Mouse (Mus musculus) CH12.LX (cell line): ENCODE data around the gene Pde6g. TPM values are rescaled to one million over a fixed set of nuclear protein-coding genes. Genes with fewer than 3 reads are reported as not detected.

Experiments
- DNase-seq: peaks from one replicate; pipeline ENCODE4 v3.0.0-alpha.2; 2013; ENCODE audit errors: extremely low read depth
- H3K27ac ChIP-seq: 2 replicates; pipeline ENCODE4 v1.5.1; 2012; ENCODE audit warnings: low read depth, mild to moderate bottlenecking, control low read depth, moderate library complexity; ENCODE audit not compliant: insufficient read depth
- H3K27me3 ChIP-seq: replicated peaks from 2 replicates; pipeline ENCODE3; 2012; ENCODE audit warnings: inconsistent platforms
- H3K36me3 ChIP-seq, 2 experiments: replicated peaks in 1 of 2; 2 replicates each; pipeline versions ENCODE3 to v1.6.1; 2012; ENCODE audit warnings: inconsistent platforms in 1 of 2, low read length in 1 of 2, mild to moderate bottlenecking in 1 of 2, mixed read lengths in 1 of 2, moderate library complexity in 1 of 2; ENCODE audit not compliant: control insufficient read depth in 1 of 2, insufficient read depth in 1 of 2
- H3K4me1 ChIP-seq, 2 experiments: 2 replicates each; pipeline ENCODE4 v1.6.1; 2012; ENCODE audit warnings: inconsistent platforms in 1 of 2, moderate library complexity in 1 of 2; ENCODE audit not compliant: insufficient read depth in 2 of 2, control insufficient read depth in 1 of 2
- H3K4me2 ChIP-seq: 2 replicates; pipeline ENCODE4 v1.6.1; 2012; ENCODE audit warnings: low read depth, mild to moderate bottlenecking, control low read depth; ENCODE audit not compliant: poor library complexity, insufficient read depth, severe bottlenecking
- H3K4me3 ChIP-seq, 3 experiments: fragments of 150-350 bp in 1 of 3; sonication (generic) in 1 of 3; replicated peaks in 1 of 3; 2 replicates each; pipeline versions ENCODE3 to v1.5.1; 2011 to 2012; ENCODE audit warnings: low read depth in 2 of 3, low read length in 2 of 3, mild to moderate bottlenecking in 2 of 3, moderate library complexity in 2 of 3, control low read depth in 1 of 3, improper control_type of control experiment in 1 of 3, inconsistent platforms in 1 of 3, mixed read lengths in 1 of 3; ENCODE audit not compliant: poor library complexity in 1 of 3
- H3K79me2 ChIP-seq: replicated peaks from 2 replicates; pipeline ENCODE4 v1.6.1; 2012; ENCODE audit warnings: mild to moderate bottlenecking, moderate library complexity; ENCODE audit not compliant: control insufficient read depth, poor library complexity, insufficient read depth, severe bottlenecking; ENCODE audit errors: extremely low read depth
- H3K9ac ChIP-seq: 2 replicates; pipeline ENCODE4 v1.6.1; 2012; ENCODE audit warnings: low read depth, mild to moderate bottlenecking, control low read depth, moderate library complexity; ENCODE audit not compliant: insufficient read depth
- H3K9me3 ChIP-seq: replicated peaks from 2 replicates; pipeline ENCODE3; 2012; ENCODE audit warnings: low read length, inconsistent platforms, mixed read lengths
- CHD1 ChIP-seq: IDR thresholded peaks from 2 replicates; pipeline ENCODE4 v1.6.1; 2012; ENCODE audit warnings: low read depth, low read length, improper control_type of control experiment, inconsistent platforms
- CHD2 ChIP-seq: IDR thresholded peaks from 2 replicates; pipeline ENCODE4 v1.6.1; 2011; ENCODE audit warnings: low read length, improper control_type of control experiment
- CTCF ChIP-seq, 2 experiments: IDR thresholded peaks in 1 of 2; conservative IDR thresholded peaks in 1 of 2; 2 replicates each; pipeline ENCODE4 v1.5.1; 2011 to 2012; ENCODE audit warnings: low read depth in 2 of 2, low read length in 2 of 2, improper control_type of control experiment in 1 of 2, inconsistent platforms in 1 of 2, mild to moderate bottlenecking in 1 of 2, moderate library complexity in 1 of 2
- E2F4 ChIP-seq: IDR thresholded peaks from 2 replicates; pipeline ENCODE4 v1.6.1; 2011; ENCODE audit warnings: low read depth, low read length, improper control_type of control experiment; ENCODE audit not compliant: insufficient replicate concordance
- EP300 ChIP-seq: IDR thresholded peaks from 2 replicates; pipeline ENCODE4 v1.6.1; 2011; ENCODE audit warnings: low read length, improper control_type of control experiment
- GABPA ChIP-seq: IDR thresholded peaks from 2 replicates; pipeline ENCODE4 v1.6.1; 2012; ENCODE audit warnings: low read depth, low read length, improper control_type of control experiment, inconsistent platforms; ENCODE audit not compliant: insufficient replicate concordance
- HCFC1 ChIP-seq: IDR thresholded peaks from 2 replicates; pipeline ENCODE4 v1.6.1; 2012; ENCODE audit warnings: low read depth, mild to moderate bottlenecking, inconsistent platforms, low read length, improper control_type of control experiment
- IRF4 ChIP-seq: IDR thresholded peaks from 2 replicates; pipeline ENCODE4 v1.6.1; 2014; ENCODE audit warnings: low read depth, mild to moderate bottlenecking, inconsistent platforms, low read length, improper control_type of control experiment
- JUN ChIP-seq: IDR thresholded peaks from 2 replicates; pipeline ENCODE4 v1.6.1; 2011; ENCODE audit warnings: low read depth, mild to moderate bottlenecking, low read length, improper control_type of control experiment, moderate library complexity; ENCODE audit not compliant: insufficient read depth
- JUND ChIP-seq: conservative IDR thresholded peaks from 2 replicates; pipeline ENCODE4 v1.6.1; 2011; ENCODE audit warnings: low read depth, low read length, improper control_type of control experiment
- KAT2A ChIP-seq: IDR thresholded peaks from 2 replicates; pipeline ENCODE4 v1.6.1; 2012; ENCODE audit warnings: low read length, improper control_type of control experiment, inconsistent platforms; ENCODE audit not compliant: insufficient replicate concordance
- MAX ChIP-seq: IDR thresholded peaks from 2 replicates; pipeline ENCODE4 v1.6.1; 2011; ENCODE audit warnings: low read length, improper control_type of control experiment
- MAZ ChIP-seq: IDR thresholded peaks from 2 replicates; pipeline ENCODE4 v1.6.1; 2012; ENCODE audit warnings: low read depth, mild to moderate bottlenecking, inconsistent platforms, low read length, improper control_type of control experiment, moderate library complexity
- MEF2A ChIP-seq: IDR thresholded peaks from 2 replicates; pipeline ENCODE4 v1.6.1; 2014; ENCODE audit warnings: low read depth, mild to moderate bottlenecking, inconsistent platforms, low read length, improper control_type of control experiment, borderline replicate concordance
- MXI1 ChIP-seq: IDR thresholded peaks from 2 replicates; pipeline ENCODE4 v1.6.1; 2011; ENCODE audit warnings: mild to moderate bottlenecking, low read depth, low read length, improper control_type of control experiment
- MYC ChIP-seq: IDR thresholded peaks from 2 replicates; pipeline ENCODE4 v1.6.1; 2011; ENCODE audit warnings: low read depth, mild to moderate bottlenecking, improper control_type of control experiment, low read length
- NELFE ChIP-seq: IDR thresholded peaks from 2 replicates; pipeline ENCODE4 v1.6.1; 2011; ENCODE audit warnings: low read depth, low read length, improper control_type of control experiment
- NRF1 ChIP-seq: IDR thresholded peaks from 2 replicates; pipeline ENCODE4 v1.6.1; 2014; ENCODE audit warnings: low read depth, mild to moderate bottlenecking, inconsistent platforms, low read length, improper control_type of control experiment, moderate library complexity
- PAX5 ChIP-seq: IDR thresholded peaks from 2 replicates; pipeline ENCODE4 v1.6.1; 2012; ENCODE audit warnings: low read length, inconsistent platforms, mixed read lengths
- POLR2A ChIP-seq: IDR thresholded peaks from 2 replicates; pipeline ENCODE4 v1.6.1; 2011; ENCODE audit warnings: low read depth, mild to moderate bottlenecking, improper control_type of control experiment, low read length
- POLR2AphosphoS2 ChIP-seq: IDR thresholded peaks from 2 replicates; pipeline ENCODE4 v1.6.1; 2011; ENCODE audit warnings: low read depth, low read length, improper control_type of control experiment
- RAD21 ChIP-seq: IDR thresholded peaks from 2 replicates; pipeline ENCODE4 v1.6.1; 2011; ENCODE audit warnings: low read depth, mild to moderate bottlenecking, low read length, improper control_type of control experiment, moderate library complexity
- RCOR1 ChIP-seq: conservative IDR thresholded peaks from 2 replicates; pipeline ENCODE4 v1.6.1; 2012; ENCODE audit warnings: low read depth, mild to moderate bottlenecking, inconsistent platforms, low read length, improper control_type of control experiment
- SIN3A ChIP-seq: IDR thresholded peaks from 2 replicates; pipeline ENCODE4 v1.6.1; 2012; ENCODE audit warnings: low read length, improper control_type of control experiment, inconsistent platforms
- SMC3 ChIP-seq: IDR thresholded peaks from 2 replicates; pipeline ENCODE4 v1.6.1; 2011; ENCODE audit warnings: low read depth, low read length, improper control_type of control experiment
- TCF12 ChIP-seq: IDR thresholded peaks from 2 replicates; pipeline ENCODE4 v1.6.1; 2014; ENCODE audit warnings: low read depth, mild to moderate bottlenecking, inconsistent platforms, low read length, improper control_type of control experiment
- UBTF ChIP-seq: IDR thresholded peaks from 2 replicates; pipeline ENCODE4 v1.6.1; 2012; ENCODE audit warnings: low read depth, mild to moderate bottlenecking, inconsistent platforms, low read length, improper control_type of control experiment, moderate library complexity
- USF1 ChIP-seq: IDR thresholded peaks from 2 replicates; pipeline ENCODE4 v1.6.1; 2014; ENCODE audit warnings: low read depth, mild to moderate bottlenecking, inconsistent platforms, low read length, improper control_type of control experiment
- ZKSCAN1 ChIP-seq: IDR thresholded peaks from 2 replicates; pipeline ENCODE4 v1.6.1; 2012; ENCODE audit warnings: low read depth, inconsistent platforms, low read length, improper control_type of control experiment, borderline replicate concordance
- ZMIZ1 ChIP-seq: IDR thresholded peaks from 2 replicates; pipeline ENCODE4 v1.6.1; 2012; ENCODE audit warnings: low read depth, mild to moderate bottlenecking, inconsistent platforms, low read length, improper control_type of control experiment
- dilution Hi-C: fragments of 300-500 bp; cut with MboI; formaldehyde crosslinking; loops from 2 replicates; pipeline ENCODE4 v1.14.3; 2020; ENCODE audit warnings: low sequenced_read_pairs; ENCODE audit not compliant: extremely low pct_unique_long_range_greater_than_20kb, extremely low pct_ligation_motif_present
- in situ Hi-C: fragments of 300-500 bp; cut with MboI; formaldehyde crosslinking; loops from 3 replicates; pipeline ENCODE4 v1.14.3; 2019; ENCODE audit warnings: low sequenced_read_pairs, low pct_ligation_motif_present, low pct_unique_long_range_greater_than_20kb, mixed read lengths
- polyA plus RNA-seq: library from polyadenylated mRNA; unstranded; fragments of >175 nt; gene quantifications from 2 replicates; pipeline ENCODE4 v1.2.1, GENCODE M21; 2012; ENCODE audit warnings: low read depth; ENCODE audit not compliant: insufficient read length
- total RNA-seq, 2 experiments: library from RNA; depleted of rRNA; stranded (reverse); fragments of 300-350 nt in 1 of 2; fragments of >200 nt in 1 of 2; gene quantifications; 2 replicates each; pipeline ENCODE4 v1.2.3; 2012 to 2014

Gene Pde6g
- total and polyA plus RNA-seq, 3 experiments = 0.34 TPM; not detected in 1

DNA sequence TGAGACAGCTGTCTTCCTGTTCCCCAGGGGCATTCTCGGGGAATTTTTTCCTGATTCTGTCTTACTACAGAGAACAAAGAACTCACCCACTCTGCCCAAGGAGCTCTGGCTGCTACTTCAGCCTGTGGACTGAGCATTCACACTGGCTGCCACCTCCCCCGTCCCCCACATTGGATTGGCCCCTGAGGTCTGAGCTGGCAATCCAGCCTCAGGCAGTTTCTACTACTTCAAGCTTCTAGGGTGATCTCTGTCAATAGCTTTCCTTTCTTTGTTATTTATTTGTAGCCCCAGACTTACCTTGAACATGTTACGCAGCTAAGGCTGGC, 39.5 kb upstream of the Pde6g start:
- Histone ChIP-seq H3K36me3 (peaks cover 45 to 76% of the 10 kb centered on the region in 2 experiments), H3K27ac (no peak overlapping the region; the same call in 1 of the 2 replicates)

DNA sequence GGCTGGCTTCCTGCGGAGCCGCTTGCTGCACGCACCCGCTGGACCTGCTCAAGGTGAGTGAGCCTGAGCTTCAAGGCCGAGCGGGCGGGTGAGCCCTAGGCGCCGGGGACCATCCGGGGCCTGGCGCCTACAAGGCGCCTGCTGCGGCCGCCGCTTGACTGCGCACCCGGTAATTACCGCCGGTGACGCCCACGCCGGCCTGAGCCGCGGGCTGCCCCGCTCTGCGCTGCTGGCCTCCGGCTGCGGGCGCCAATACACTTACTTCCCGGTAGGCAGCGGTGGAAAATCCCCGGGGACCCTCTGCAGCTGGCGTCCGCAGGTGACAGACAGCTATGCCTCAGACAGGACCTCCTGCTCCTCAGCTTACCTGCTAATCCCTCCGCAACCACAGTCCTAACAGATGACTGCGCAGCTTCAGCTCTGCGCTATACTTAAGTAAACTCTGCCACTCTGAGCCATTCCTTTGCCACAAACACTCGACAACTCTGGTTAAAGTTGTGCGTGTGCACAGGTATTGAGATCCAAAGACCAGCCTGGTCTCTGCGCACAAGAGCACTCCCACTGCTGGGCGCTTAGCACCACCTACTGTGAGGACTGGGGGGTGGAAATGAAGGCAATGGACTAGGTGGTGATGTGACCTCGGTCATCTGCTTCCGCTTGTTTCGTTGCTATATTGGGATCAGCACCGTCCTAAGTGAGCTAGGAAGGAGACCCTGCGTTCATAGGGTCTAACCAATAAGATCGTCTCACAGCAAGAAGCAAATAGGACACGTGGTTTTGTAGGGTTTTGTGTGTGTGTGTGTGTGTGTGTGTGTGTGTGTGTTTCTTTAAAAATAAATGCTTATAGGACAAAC, 39.0 kb upstream of the Pde6g start:
- Histone ChIP-seq H3K4me2 (peak overlapping the region; percentile 55), H3K9ac (peak overlapping the region; percentile 71), H3K4me1 (peaks cover 15 to 42% of the 10 kb centered on the region in 2 experiments), H3K36me3 (peaks cover 46 to 76% of the 10 kb centered on the region in 2 experiments), H3K4me3 (peak overlapping the region; percentile 73 to 87 (median 75)), H3K27me3 (no peaks in the 10 kb centered on the region), H3K9me3 (no peaks in the 10 kb centered on the region), H3K27ac (peak overlapping the region; percentile 45), H3K79me2 (peaks cover 2% of the 10 kb centered on the region; the same call in 1 of the 2 replicates)
- in situ Hi-C loops = no loop called here
- dilution Hi-C loops = no loop called here
- DNase-seq = peak; percentile 85
- no peak for TF ChIP-seq PAX5
- TF ChIP-seq MAZ = peak; percentile 72; the same call in 1 of the 2 replicates
- TF ChIP-seq UBTF = peak; percentile 40; the same call in 1 of the 2 replicates
- peak; percentile 3; the same call in 1 of the 2 replicates for TF ChIP-seq CHD2
- TF ChIP-seq JUND = no peak
- no peak for TF ChIP-seq RCOR1
- peak; percentile 64 for TF ChIP-seq USF1
- 0 out of 2 replicates have a peak, but pooled peaks have one; percentile 44 for TF ChIP-seq NELFE
- TF ChIP-seq CHD1 = no peak; the same call in 1 of the 2 replicates
- TF ChIP-seq HCFC1 = no peak; the same call in 1 of the 2 replicates
- peak in 1 of 2 experiments; percentile 59; a peak in 2 of 4 replicates for TF ChIP-seq CTCF (conservative IDR thresholded peaks at IDR 0.05 in 1 of 2, IDR thresholded peaks at IDR 0.05 in 1 of 2; ENCODE audit: low read depth in 2 of 2, low read length in 2 of 2)
- no peak for TF ChIP-seq JUN
- no peak for TF ChIP-seq SMC3
- no peak for TF ChIP-seq ZKSCAN1
- no peak for TF ChIP-seq KAT2A
- no peak for TF ChIP-seq NRF1
- TF ChIP-seq ZMIZ1 = no peak
- no peak for TF ChIP-seq GABPA
- peak; percentile 65; the same call in 1 of the 2 replicates for TF ChIP-seq MYC
- TF ChIP-seq POLR2A = no peak
- TF ChIP-seq MXI1 = peak; percentile 82
- TF ChIP-seq SIN3A = peak; percentile 88
- no peak for TF ChIP-seq POLR2AphosphoS2
- TF ChIP-seq IRF4 = 0 out of 2 replicates have a peak, but pooled peaks have one; percentile 15
- TF ChIP-seq E2F4 = no peak
- peak; percentile 92 for TF ChIP-seq MEF2A
- TF ChIP-seq MAX = peak; percentile 87
- TF ChIP-seq TCF12 = no peak; the same call in none of the 2 replicates

More for the DNA sequence above, 39.5 kb upstream of the Pde6g start:
- dilution Hi-C loops = no loop called here
- DNase-seq = no peak
- no peaks in the 10 kb centered on the region for H3K9me3 ChIP-seq
- H3K27me3 ChIP-seq = no peaks in the 10 kb centered on the region
- H3K9ac ChIP-seq = peak overlapping the region; percentile 71; the same call in 1 of the 2 replicates
- in situ Hi-C loops = no loop called here
- H3K4me3 ChIP-seq = peak overlapping the region; percentile 9 to 75 (median 73)
- TF ChIP-seq RAD21 = no peak
- TF ChIP-seq EP300 = peak; percentile 22; the same call in 1 of the 2 replicates
- TF ChIP-seq HCFC1 = peak; percentile 21; the same call in 1 of the 2 replicates
- no peak for TF ChIP-seq JUND
- TF ChIP-seq MXI1 = peak; percentile 36; the same call in 1 of the 2 replicates
- peaks cover 15 to 41% of the 10 kb centered on the region in 2 experiments for H3K4me1 ChIP-seq
- H3K79me2 ChIP-seq = 0 out of 2 replicates have a peak, but pooled peaks cover 2% of the 10 kb centered on the region
- H3K4me2 ChIP-seq = peak overlapping the region; percentile 55
